Mouse (Mus musculus): Measurements from ENCODE around the gene Cnot9. TPM values are rescaled to one million over a fixed set of nuclear protein-coding genes. Genes with fewer than 3 reads are reported as not detected.

Cnot9 gene
- polyA plus RNA-seq, 1 experiment from 2014 or later, result 88.5 TPM

- DNase-seq (ENCODE audit: low spot score) (no peak), ATAC-seq (replicated peaks; ENCODE audit: low FRiP score) (no peak)
- peaks cover 23% of the 10 kb centered on the region for H3K36me3 ChIP-seq (ENCODE audit: control insufficient read depth, insufficient read depth, low read length)
- no peaks in the 10 kb centered on the region for H3K9me3 ChIP-seq (ENCODE audit: control insufficient read depth, low read length)
- no peak overlapping the region for H3K9ac ChIP-seq (ENCODE audit: low read depth, low read length)
- H3K4me2 ChIP-seq, result no peak overlapping the region
- no peak overlapping the region for H3K27ac ChIP-seq (ENCODE audit: low read depth, low read length)
- no peaks in the 10 kb centered on the region for H3K27me3 ChIP-seq (replicated peaks; ENCODE audit: control insufficient read depth, insufficient read depth, low read length)
- H3K4me3 ChIP-seq (ENCODE audit: low read depth, low read length), result no peak overlapping the region
- no peaks in the 10 kb centered on the region for H3K4me1 ChIP-seq (replicated peaks; ENCODE audit: control insufficient read depth, insufficient read depth, low read length)
Observed at GRCm38 (mm10) chr1:74519875-74520274, 14.0 kb downstream of the Cnot9 start.

GRCm38 (mm10) chr1:74524746-74525145 is 18.9 kb downstream of the Cnot9 start:
- 84% methylated on average over 4 of the region's 4 CpGs for WGBS

DNA sequence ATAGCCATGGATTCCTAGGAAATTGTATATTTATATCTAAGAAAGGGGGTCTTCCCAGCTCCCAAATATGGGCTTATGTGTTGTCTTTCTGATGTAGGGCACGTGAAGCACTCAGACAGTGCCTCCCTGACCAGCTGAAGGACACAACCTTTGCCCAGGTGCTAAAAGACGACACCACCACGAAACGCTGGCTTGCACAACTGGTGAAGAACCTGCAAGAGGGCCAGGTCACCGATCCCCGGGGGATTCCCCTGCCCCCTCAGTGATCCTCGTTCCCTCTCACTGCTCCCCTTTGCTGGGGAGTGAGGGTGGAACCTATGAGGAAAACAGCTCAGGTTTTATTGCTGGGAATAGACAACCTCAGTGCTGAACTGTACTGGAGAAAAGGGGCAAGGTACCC is 22.7 kb downstream of the Cnot9 start:
- ATAC-seq (replicated peaks; ENCODE audit: low FRiP score), result no peak
- DNase-seq (ENCODE audit: low spot score), result no peak
- 95% methylated on average over 7 of the region's 7 CpGs for WGBS
- Histone ChIP-seq H3K4me2 (no peak overlapping the region), H3K4me3 (ENCODE audit: low read depth, low read length) (no peak overlapping the region), H3K36me3 (ENCODE audit: control insufficient read depth, insufficient read depth, low read length) (peaks cover 41% of the 10 kb centered on the region), H3K27me3 (replicated peaks; ENCODE audit: control insufficient read depth, insufficient read depth, low read length) (no peaks in the 10 kb centered on the region), H3K27ac (ENCODE audit: low read depth, low read length) (no peak overlapping the region), H3K4me1 (replicated peaks; ENCODE audit: control insufficient read depth, insufficient read depth, low read length) (no peaks in the 10 kb centered on the region), H3K9ac (ENCODE audit: low read depth, low read length) (no peak overlapping the region), H3K9me3 (ENCODE audit: control insufficient read depth, low read length) (no peaks in the 10 kb centered on the region)

More at GRCm38 (mm10) chr1:74524746-74525145, 18.9 kb downstream of the Cnot9 start:
- Histone ChIP-seq H3K27me3 (replicated peaks; ENCODE audit: control insufficient read depth, insufficient read depth, low read length) (no peaks in the 10 kb centered on the region), H3K4me1 (replicated peaks; ENCODE audit: control insufficient read depth, insufficient read depth, low read length) (no peaks in the 10 kb centered on the region), H3K4me2 (no peak overlapping the region), H3K27ac (ENCODE audit: low read depth, low read length) (no peak overlapping the region), H3K36me3 (ENCODE audit: control insufficient read depth, insufficient read depth, low read length) (peaks cover 35% of the 10 kb centered on the region), H3K9ac (ENCODE audit: low read depth, low read length) (no peak overlapping the region), H3K9me3 (ENCODE audit: control insufficient read depth, low read length) (no peaks in the 10 kb centered on the region), H3K4me3 (ENCODE audit: low read depth, low read length) (no peak overlapping the region)
- ATAC-seq (replicated peaks; ENCODE audit: low FRiP score), result no peak
- DNase-seq (ENCODE audit: low spot score), result no peak

DNA sequence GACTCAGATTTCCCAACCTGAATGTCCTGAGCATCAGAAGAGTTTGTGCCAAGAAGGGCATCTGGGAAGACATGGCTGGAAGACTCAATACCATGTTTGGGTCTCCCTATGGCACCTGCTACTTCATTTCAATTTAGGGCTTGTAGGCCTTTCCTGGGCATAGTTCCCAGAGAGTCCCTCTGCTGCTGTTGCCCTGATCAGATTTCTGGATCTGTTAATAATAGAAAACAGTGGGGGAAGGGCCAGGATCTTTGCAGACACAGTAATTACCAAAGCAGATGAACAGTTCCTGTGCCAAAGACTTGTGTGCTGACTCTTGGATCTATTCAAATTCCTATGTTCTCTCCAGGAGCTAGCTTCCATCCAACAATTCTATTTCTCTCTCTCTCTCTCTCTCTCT is 32.8 kb downstream of the Cnot9 start:
- no peak overlapping the region for H3K9ac ChIP-seq (ENCODE audit: low read depth, low read length)
- no peaks in the 10 kb centered on the region for H3K4me1 ChIP-seq (replicated peaks; ENCODE audit: control insufficient read depth, insufficient read depth, low read length)
- no peaks in the 10 kb centered on the region for H3K36me3 ChIP-seq (ENCODE audit: control insufficient read depth, insufficient read depth, low read length)
- H3K4me2 ChIP-seq, result no peak overlapping the region
- DNase-seq (ENCODE audit: low spot score), result no peak
- no peak overlapping the region for H3K4me3 ChIP-seq (ENCODE audit: low read depth, low read length)
- peaks cover 4% of the 10 kb centered on the region for H3K27me3 ChIP-seq (replicated peaks; ENCODE audit: control insufficient read depth, insufficient read depth, low read length)
- no peak overlapping the region for H3K27ac ChIP-seq (ENCODE audit: low read depth, low read length)
- no peak for ATAC-seq (replicated peaks; ENCODE audit: low FRiP score)
- H3K9me3 ChIP-seq (ENCODE audit: control insufficient read depth, low read length), result no peaks in the 10 kb centered on the region

DNA sequence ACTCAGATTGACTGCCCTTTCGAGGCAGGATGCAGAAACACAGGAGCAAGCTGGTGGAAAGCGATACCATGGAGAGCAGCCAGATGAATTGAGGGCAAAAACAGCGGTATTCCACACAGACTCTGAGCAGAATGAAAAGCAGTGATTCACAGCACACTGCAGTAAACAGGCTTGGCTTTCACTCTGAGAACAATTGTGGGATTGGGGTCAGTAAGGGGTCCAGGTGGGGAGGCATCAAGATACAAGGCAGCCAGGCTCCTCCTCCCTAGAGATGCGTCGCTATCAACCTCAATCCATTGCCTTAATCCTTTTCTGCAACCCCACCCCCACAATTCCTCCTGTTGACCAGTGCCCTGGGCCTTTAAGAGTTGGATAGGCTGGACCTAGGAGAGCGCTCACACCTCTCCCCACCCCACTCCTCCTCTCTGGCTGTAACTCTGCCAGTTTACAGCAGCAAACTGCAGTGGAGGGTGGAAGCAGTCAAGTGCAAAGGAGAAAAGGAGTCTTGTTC is 36.6 kb downstream of the Cnot9 start, which contains the start of gene Plcd4:
TSS of gene Plcd4 (plus strand) at position 438 of the 511 bp plus-strand sequence.
- no peaks in the 10 kb centered on the region for H3K4me1 ChIP-seq (replicated peaks; ENCODE audit: control insufficient read depth, insufficient read depth, low read length)
- H3K4me2 ChIP-seq, result no peak within 1 kb of the TSS
- H3K36me3 ChIP-seq (ENCODE audit: control insufficient read depth, insufficient read depth, low read length), result no peaks in the 10 kb centered on the region
- H3K9ac ChIP-seq (ENCODE audit: low read depth, low read length), result no peak within 1 kb of the TSS
- WGBS, result 7% methylated on average over 6 of the region's 6 CpGs
- H3K27me3 ChIP-seq (replicated peaks; ENCODE audit: control insufficient read depth, insufficient read depth, low read length), result peaks cover 4% of the 10 kb centered on the region
- no peak for ATAC-seq (replicated peaks; ENCODE audit: low FRiP score)
- DNase-seq (ENCODE audit: low spot score), result no peak
- H3K9me3 ChIP-seq (ENCODE audit: control insufficient read depth, low read length), result no peaks in the 10 kb centered on the region
- H3K4me3 ChIP-seq (ENCODE audit: low read depth, low read length), result no peak within 1 kb of the TSS
- H3K27ac ChIP-seq (ENCODE audit: low read depth, low read length), result no peak within 1 kb of the TSS

- H3K9me3 ChIP-seq (ENCODE audit: control insufficient read depth, low read length), result no peaks in the 10 kb centered on the region
- 79% methylated on average over 4 of the region's 4 CpGs for WGBS
- ATAC-seq (replicated peaks; ENCODE audit: low FRiP score), result no peak
Observed at GRCm38 (mm10) chr1:74544184-74544583, 38.3 kb downstream of the Cnot9 start, which contains the start of gene Usp37. Gene Usp37, minus strand, starts transcription at chr1:74544284.

DNA sequence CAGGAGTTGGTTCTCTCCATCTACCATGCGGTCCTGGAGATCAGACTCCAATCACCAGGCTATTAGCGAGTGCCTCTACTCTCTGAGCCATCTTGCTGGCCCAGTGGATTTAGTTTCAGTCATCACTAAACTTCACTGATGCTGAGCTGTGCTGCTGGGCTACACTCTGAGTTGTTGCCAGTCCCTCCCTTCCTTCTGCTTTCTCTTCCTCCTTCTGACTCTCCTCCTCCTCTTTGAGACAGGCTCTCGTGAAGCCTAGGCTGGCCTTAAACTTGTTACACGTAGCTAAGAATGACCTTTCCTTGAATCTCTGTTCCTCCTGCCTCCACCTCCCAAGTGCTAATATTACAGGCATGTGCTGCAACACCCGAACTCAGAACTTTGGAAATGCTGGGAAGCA is 53.2 kb downstream of the Cnot9 start:
- Histone ChIP-seq H3K4me2 (no peak overlapping the region), H3K36me3 (ENCODE audit: control insufficient read depth, insufficient read depth, low read length) (no peaks in the 10 kb centered on the region; the same call in 1 of the 2 replicates), H3K9ac (ENCODE audit: low read depth, low read length) (no peak overlapping the region), H3K27me3 (replicated peaks; ENCODE audit: control insufficient read depth, insufficient read depth, low read length) (no peaks in the 10 kb centered on the region), H3K4me1 (replicated peaks; ENCODE audit: control insufficient read depth, insufficient read depth, low read length) (no peaks in the 10 kb centered on the region), H3K27ac (ENCODE audit: low read depth, low read length) (no peak overlapping the region), H3K4me3 (ENCODE audit: low read depth, low read length) (no peak overlapping the region), H3K9me3 (ENCODE audit: control insufficient read depth, low read length) (no peaks in the 10 kb centered on the region)
- DNase-seq (ENCODE audit: low spot score) (no peak), ATAC-seq (replicated peaks; ENCODE audit: low FRiP score) (no peak)
- 65% methylated on average over 5 of the region's 5 CpGs for WGBS

More at GRCm38 (mm10) chr1:74544184-74544583, 38.3 kb downstream of the Cnot9 start, which contains the start of gene Usp37:
- Histone ChIP-seq H3K9ac (ENCODE audit: low read depth, low read length) (no peak within 1 kb of the TSS), H3K4me2 (no peak within 1 kb of the TSS), H3K4me1 (replicated peaks; ENCODE audit: control insufficient read depth, insufficient read depth, low read length) (no peaks in the 10 kb centered on the region), H3K27ac (ENCODE audit: low read depth, low read length) (no peak within 1 kb of the TSS), H3K4me3 (ENCODE audit: low read depth, low read length) (no peak within 1 kb of the TSS), H3K27me3 (replicated peaks; ENCODE audit: control insufficient read depth, insufficient read depth, low read length) (peaks cover 4% of the 10 kb centered on the region), H3K36me3 (ENCODE audit: control insufficient read depth, insufficient read depth, low read length) (no peaks in the 10 kb centered on the region)
- no peak for DNase-seq (ENCODE audit: low spot score)

- Histone ChIP-seq H3K4me1 (replicated peaks; ENCODE audit: control insufficient read depth, insufficient read depth, low read length) (no peaks in the 10 kb centered on the region), H3K4me2 (no peak overlapping the region), H3K9me3 (ENCODE audit: control insufficient read depth, low read length) (no peaks in the 10 kb centered on the region), H3K27ac (ENCODE audit: low read depth, low read length) (no peak overlapping the region), H3K4me3 (ENCODE audit: low read depth, low read length) (no peak overlapping the region), H3K36me3 (ENCODE audit: control insufficient read depth, insufficient read depth, low read length) (peaks cover 34% of the 10 kb centered on the region), H3K9ac (ENCODE audit: low read depth, low read length) (no peak overlapping the region), H3K27me3 (replicated peaks; ENCODE audit: control insufficient read depth, insufficient read depth, low read length) (no peaks in the 10 kb centered on the region)
- 83% methylated on average over 6 of the region's 6 CpGs for WGBS
- DNase-seq (ENCODE audit: low spot score) (no peak), ATAC-seq (replicated peaks; ENCODE audit: low FRiP score) (no peak)
Observed at GRCm38 (mm10) chr1:74565834-74566233, 60.0 kb downstream of the Cnot9 start.
